Mouse (Mus musculus) testis, postnatal 10 days (tissue): ENCODE results near the gene Insrr.
"Not testable (repeated sequence)": the region's sequence is repeated elsewhere in the genome, so short reads cannot be mapped to it uniquely, and the experiment has no call there.

Experiments
- DNase-seq: peaks from one replicate; pipeline ENCODE4 v3.0.0; 2021; ENCODE audit warnings: low spot score

Insrr gene

DNA sequence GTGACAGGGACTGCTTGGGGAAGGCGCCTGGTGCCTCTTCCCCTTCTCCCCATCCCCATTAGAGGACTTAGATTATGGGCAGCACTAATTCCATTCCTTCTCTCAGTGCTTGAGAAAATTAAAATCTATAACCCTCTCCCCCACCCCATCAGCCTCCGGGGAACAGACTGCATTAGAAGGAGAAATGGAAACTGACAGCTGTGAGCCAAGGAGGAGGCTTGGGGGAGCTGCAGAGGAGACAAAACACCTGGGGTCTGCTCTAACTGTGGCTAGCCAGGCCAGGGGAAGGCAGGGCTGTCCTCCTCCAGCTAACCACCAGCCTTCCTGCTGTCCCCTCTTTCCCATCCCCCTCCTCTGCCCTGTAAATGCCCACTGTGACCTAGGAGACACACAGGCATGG, 17.7 kb upstream of the Insrr start:
- DNase-seq, result no peak

DNA sequence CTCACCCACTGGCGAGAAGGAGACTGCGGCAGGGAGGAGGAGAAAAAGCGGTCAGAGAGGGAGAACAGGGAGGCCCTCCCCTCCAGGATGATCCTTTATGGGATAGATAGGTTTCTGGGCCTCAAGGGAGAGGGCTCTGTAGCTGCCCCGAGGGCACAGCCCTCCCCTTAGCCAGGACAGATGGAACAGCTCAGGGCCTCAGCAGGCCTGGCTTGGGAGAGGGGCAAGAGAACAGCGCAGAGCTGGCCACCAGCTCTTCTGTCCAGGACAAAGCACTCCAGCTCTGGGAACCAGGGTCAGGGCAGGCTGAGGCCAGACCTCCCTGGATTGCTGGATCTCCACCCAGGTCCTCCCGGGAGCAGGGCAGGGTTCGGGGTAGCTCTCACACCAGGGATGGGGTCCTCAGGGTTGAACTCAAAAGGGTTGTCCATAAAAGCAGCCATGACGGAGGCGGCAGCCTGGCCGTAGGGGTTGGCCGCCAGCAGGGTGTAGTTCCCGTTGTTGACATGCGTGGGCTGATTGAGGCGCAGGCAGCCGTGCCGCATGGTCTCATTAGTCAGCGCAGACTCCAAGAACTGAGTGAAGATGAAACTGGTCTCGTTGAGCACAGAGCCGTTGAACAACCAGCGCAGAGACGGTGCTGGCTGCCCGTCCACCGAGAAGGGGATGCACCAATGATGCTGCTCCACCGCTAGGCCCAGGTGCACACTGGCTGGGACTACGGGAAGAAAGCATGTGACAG, 13.3 kb upstream of the Insrr start:
- no peak for DNase-seq

DNA sequence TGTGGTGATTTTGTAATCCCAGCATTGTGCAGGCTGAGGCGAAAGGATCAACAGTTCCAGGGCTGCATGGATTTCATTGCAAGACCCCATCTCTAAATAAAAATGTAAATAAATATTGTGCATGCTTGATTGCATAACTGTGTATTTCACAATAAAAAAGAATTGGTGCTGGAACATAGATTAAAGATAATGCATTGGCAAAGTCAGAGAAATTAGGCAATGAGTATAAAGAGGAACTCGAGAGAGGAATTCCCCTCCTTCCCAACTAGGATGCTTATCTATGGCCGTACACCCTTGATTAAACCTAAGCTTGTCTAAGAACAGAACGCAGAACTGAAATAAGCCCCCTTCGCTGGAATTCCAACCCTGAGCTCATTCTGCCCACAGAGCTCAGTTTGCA, 11.6 kb upstream of the Insrr start:
- DNase-seq, result no peak

DNA sequence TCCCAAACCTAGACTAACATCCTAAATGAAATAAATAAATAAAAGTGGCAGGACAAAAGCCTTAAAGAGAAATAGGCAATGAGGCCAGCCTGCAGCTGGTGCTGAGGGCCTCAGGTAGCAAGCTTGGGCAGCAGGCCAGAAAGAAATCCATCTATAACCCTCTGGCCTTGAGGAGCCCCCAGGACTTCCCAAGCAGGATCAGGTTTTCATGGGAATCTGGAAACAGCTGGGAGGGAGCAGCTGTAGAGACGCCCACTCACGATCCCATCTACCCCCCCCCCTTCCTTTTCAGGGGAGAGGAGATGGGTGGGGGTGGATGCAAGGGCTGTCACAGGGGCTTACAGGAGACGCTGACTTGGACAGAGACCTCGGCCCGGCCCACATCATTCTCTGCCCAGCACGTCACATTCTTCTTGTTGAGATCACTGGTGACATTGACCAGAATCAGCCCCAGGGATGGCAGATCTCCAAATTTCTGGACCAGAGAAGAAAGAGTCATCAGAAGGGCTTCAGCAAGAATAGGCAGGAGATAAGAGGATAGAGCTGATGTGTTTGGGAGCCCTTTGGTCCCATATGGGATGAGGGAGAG, 11.0 kb upstream of the Insrr start:
- no peak for DNase-seq

DNA sequence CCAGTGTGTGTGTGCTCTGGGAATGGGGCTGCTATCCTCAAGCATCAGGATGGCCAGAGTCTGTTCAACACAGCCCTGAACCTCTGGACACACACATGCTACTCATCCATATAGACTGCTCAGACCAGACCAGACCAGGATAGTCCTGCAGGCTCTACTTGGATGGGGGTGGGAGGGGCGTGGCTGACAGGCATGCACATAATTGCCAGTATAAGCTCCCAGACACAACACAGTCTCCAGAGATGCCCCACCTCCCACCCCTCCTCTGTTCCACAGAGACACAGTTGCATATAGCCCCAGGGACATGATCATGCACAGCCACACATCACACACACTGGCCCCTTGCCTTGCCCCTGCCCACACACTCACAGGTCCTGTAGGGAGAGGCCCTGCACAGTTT, 7.5 kb upstream of the Insrr start:
- no peak for DNase-seq

DNA sequence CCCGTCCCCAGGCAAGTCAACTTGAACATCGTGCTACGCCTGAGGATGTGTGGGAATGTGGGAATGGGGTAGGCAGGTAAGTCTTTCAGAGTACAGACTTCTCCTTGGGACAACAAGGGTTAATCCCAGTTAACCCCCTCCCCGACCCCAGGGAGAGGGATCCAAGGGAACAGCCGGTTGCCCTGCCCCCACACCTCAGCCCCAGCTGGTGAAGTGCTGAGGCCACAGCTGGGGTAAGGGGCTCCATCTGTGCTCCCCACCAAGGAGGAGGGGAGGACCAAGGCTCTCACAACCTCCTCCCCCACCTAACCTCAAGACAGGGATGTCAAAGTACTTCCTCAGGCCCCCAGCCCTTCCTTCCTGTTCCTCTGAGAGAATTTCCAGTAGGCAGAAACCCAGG, 7.0 kb upstream of the Insrr start:
- no peak for DNase-seq

- DNase-seq, result no peak
These were observed 1.8 kb upstream of the Insrr start, which contains the start of gene Ntrk1 for GRCm38 (mm10) chr3:87794922-87795325. Ntrk1 (minus strand) TSS chr3:87795162.

DNA sequence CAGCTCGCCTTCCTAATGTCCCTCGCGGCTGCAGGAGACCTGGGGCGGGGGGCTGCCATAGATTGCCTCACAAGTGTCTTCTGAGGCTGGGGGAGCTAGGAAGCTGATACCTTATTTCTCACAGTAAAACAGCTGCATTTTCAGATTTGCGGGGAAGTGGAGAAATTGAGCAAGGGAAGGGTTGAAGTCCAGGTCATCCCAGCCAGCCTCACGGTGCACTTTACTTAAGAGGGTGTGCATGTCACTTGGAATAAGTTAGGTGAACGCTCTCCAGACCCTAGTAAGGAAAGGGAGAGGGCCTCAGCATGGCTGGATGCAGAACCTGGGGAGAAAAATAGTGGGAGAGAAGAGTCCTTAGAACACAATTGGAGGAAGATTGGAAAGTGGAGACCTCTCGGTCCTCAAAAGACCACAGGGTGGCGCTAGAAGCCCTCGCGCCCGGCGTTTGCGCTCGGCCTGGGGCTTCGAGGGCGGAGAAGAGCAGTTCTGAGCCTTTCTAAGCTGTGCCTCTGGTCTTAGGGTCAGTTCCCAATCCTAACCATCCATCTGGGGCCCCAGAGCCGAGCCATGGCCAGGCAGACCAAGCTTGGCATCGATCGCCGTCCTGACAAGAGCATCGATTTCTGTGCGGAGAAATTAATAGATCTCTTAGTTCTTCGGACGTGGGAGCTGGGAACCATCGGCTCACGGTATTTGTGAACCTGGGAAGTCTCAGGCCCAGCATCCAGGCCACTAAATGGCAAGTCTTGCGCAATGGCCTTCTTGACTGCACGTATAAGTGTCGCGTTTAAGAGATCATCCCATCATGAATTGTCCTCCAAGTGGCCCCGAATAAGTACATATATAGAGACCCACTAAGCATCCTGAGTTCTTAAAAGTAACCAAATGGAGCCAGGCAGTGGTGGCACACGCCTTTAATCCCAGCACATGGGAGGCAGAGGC, 1.1 kb upstream of the Insrr start:
- DNase-seq, result peak; percentile 82

DNA sequence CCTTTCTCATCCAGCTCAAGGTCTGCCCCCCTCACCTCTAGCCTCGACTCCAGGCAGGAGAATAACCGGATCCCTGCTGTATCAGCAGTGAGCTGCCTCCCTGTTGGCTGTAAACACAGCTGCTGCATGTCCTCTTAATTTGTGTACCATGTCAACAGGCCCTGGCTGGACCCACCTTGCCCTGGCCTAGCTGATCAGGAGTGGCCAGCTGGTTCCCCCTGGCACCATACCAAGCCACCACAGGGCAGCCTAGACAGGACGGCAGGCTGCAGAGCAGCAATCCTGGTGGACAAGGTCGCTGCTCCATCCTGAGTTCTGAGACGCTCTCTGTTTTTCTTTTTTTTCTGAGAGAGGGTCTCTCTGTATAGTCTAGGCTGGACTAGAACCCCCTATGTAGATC, 4.9 kb downstream of the Insrr start:
- DNase-seq, result no peak

DNA sequence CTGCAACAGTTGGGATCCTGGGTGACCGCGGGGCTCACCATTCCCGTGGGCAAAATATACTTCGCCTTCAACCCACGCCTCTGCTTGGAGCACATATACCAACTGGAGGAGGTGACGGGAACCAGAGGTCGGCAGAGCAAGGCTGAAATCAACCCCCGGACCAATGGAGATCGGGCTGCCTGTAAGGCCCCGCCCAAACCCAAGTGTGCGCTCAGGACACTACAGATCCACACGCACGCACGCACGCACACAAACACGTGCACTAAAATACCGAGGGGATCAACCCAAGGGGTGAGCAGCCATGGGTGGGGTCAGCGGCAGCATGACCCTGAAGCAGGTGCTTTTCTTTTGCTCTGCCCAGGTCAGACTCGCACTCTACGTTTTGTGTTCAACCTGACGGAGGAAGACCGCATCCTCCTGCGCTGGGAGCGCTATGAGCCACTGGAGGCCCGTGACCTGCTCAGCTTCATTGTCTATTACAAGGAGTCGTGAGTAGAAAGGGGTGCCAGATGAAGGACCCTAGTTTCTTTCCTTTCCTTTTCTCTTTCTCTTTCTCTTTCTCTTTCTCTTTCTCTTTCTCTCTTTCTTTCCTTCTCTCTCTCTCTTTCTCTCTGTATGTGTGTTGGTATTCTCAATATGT, 7.4 kb downstream of the Insrr start:
- DNase-seq, result no peak

DNA sequence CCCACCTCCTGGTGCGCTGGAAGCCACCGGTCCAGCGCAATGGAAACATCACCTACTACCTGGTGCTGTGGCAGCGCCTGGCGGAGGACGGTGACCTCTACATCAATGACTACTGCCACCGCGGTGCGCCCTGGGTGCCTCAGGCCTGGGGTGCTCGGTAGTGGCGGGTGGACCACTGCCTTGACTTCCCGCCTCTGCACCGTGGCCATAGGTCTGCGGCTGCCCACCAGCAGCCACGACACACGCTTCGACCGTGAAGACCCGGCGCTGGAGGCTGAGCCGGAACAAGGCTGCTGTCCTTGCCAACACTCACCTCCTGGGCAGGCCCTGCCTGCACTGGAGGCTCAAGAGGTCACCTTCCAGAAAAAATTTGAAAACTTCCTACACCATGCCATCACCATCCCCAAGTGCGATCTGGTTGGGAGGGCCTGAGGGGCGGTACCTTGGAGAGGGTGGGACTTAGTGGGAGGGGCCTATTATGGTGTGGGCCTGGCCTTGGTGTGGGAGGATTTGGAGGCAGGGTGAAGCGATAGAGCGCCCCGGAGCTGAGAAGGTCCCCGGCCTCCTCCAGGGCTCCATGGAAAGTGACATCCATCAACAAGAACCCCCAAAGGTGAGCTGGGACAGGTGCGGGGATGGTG, 12.7 kb downstream of the Insrr start:
- no peak for DNase-seq

DNA sequence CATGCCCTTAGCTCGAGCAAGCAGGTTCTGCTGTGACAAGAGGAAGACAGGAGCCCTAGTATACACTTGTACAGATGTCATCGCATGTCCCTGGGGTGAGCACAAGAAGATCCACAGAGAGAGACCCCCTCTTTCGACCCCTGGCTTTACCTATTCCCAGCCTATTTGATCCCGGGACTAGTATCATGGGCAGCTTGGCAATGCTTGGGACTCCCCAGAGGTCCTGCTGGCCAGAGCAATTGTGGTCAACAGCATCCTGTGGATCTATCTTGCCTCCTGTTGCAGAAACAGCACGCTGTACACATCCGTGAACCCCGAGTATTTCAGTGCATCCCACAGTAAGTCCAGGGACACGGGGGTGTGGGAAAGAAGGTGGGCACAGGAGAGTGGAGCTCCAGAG, 14.5 kb downstream of the Insrr start:
- no peak for DNase-seq

DNA sequence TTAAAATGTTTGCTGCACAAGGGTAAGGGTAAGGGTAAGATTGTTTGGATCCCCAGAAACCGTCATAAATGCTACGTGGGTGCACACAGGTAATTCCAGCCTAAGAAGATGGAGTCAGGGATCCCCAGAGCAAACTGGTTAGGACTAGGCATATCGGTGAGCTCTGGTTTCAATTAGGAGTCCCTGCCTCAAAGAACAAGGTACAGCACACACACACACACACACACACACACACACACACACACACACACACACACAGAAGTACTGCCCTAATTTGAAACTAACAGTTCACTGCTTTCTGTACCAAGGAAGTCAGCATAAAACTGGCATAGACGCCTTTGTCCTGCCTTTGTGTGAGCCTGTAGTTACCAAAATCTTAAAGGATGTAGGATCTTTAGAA, 15.7 kb downstream of the Insrr start:
- DNase-seq, result no peak

DNA sequence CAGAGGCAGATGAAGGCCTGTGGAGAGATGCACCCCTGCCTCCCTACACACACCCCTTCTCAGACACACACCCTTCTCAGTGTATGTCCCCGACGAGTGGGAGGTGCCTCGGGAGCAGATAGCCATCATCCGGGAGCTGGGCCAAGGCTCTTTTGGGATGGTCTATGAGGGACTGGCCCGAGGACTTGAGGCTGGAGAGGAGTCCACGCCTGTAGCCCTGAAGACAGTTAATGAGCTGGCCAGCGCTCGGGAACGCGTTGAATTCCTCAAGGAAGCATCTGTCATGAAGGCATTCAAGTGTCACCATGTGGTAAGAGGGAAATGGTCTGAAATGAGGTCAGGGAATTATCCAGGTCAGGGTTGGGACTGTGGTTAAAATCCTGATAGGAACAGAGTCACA, 16.1 kb downstream of the Insrr start:
- peak; percentile 70 for DNase-seq

- no peak for DNase-seq
These were observed 19.4 kb downstream of the Insrr start for GRCm38 (mm10) chr3:87816166-87816565.

- peak; percentile 84 for DNase-seq
These were observed 19.9 kb downstream of the Insrr start for GRCm38 (mm10) chr3:87816646-87817093.

DNA sequence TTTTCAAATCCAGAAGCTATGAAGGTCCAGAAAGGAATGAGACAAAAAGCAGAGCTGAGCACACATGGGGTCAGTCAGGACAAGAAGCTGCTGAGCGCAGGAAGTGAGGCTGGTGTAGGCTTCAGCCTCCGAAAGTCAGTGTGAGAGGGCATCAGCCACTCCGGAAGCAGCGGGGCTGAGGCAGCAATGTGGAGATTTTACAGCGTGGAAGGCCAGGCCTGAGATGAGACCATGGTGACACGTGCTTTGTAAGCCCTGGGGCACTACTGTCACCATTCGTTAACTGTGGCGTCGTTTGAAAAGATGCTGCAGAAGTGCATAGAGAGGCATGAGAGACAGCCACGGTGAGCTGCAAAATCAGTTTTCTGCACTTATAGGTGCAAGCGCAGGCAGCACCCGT, 21.5 kb downstream of the Insrr start:
- no peak for DNase-seq

GRCm38 (mm10) chr3:87824206-87824605, 27.5 kb downstream of the Insrr start, which contains the start of gene Pear1:
Pear1 (minus strand) TSS chr3:87824306.
- not testable (repeated sequence) for DNase-seq

- DNase-seq, result no peak
These were observed 31.7 kb downstream of the Insrr start for GRCm38 (mm10) chr3:87828435-87828834.

- DNase-seq, result no peak
These were observed 32.3 kb downstream of the Insrr start for GRCm38 (mm10) chr3:87829025-87829424.

GRCm38 (mm10) chr3:87832109-87832859, 35.5 kb downstream of the Insrr start:
- no peak for DNase-seq
